Mouse (Mus musculus) CH12F3 (cell line): ENCODE data around the gene Olfr1205.

Experiments
- in situ Hi-C: fragments of 300-500 bp; cut with MboI; formaldehyde crosslinking; loops from 2 replicates; pipeline ENCODE4 v1.14.3; 2020; ENCODE audit warnings: low sequenced_read_pairs

Gene Olfr1205

DNA sequence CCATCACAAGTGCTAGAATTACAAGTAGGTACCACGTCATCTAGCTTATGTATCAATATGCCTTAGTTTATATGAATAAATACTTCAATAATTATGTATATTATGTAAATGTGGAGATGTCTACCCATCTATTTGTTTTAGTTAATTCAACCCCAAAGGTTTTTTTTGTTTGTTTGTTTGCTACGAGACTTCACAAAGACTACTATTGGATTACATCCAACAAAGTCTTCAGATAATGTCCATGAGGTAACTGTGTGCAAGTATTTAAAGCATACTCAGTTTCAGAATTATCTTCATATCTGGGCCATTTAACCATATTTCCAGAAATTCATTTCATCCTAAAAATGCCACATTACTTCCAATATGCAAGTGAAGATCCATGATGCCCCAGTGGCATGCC lies at the start of gene Olfr1205:
Gene Olfr1205, plus strand, starts transcription at position 301 of the 400 bp plus-strand sequence.
- in situ Hi-C loops = no loop called here

- in situ Hi-C loops = no loop called here
Measured at GRCm38 (mm10) chr2:88792736-88793135, 36.8 kb upstream of the Olfr1205 start, which contains the start of gene Olfr1201. Gene Olfr1201 (plus strand): TSS chr2:88793036.

DNA sequence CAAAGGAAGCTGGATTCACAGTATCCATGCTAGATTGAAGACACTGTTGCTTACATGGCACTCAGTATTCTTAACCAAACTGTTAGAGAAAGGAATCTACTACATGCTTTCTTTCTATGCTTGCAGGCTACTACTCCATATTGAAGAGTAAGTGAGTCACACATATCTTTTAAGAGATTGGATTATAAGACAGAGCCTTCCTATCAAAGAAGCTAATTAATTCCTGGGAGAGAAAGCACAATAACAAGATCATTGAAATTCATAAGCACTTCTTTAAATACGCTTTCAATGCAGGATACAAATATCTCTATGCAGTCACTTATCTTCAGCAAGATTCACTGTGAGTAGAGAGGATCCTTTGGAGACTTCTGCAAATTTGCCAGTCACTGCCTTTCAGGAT lies 15.3 kb upstream of the Olfr1205 start, which contains the start of gene Olfr1202:
Gene Olfr1202, plus strand, starts transcription at position 301 of the 400 bp plus-strand sequence.
- in situ Hi-C loops = no loop called here

DNA sequence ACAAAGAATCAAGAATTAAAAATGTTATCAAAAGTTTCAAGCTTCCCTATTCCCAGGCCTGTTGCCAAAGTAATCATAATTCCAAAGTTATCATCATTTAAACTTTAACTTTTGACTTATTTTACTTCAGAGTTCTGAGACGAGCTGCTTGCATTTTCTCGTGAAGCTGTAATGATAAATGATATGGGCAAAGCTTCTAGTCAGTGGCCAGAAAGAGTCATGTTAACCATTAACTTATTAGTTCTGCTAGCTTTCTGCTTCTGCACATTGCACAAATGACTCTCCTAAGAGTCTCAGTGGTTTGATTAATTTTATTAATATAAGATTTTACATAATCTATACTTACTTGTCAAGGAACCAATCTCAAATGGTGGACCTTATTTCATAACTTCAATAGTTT lies 8.9 kb downstream of the Olfr1205 start:
- in situ Hi-C loops = no loop called here

DNA sequence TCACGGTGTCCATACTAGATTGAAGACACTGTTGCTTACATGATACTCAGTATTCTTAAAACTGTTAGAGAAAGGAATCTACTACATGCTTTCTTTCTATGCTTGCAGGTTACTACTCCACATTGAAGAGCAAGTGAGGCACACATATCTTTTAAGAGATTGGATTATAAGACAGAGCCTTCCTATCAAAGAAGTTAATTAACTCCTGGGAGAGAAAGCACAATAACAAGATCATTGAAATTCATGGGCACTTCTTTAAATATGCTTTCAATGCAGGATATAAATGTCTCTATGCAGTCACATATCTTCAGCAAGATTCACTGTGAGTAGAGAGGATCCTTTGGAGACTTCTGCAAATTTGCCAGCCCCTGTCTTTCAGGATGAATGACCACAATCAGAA lies 19.5 kb downstream of the Olfr1205 start, which contains the start of gene Olfr1204:
Gene Olfr1204, plus strand, starts transcription at position 301 of the 400 bp plus-strand sequence.
- in situ Hi-C loops = no loop called here

- in situ Hi-C loops = no loop called here
Measured at GRCm38 (mm10) chr2:88862931-88863330, 33.4 kb downstream of the Olfr1205 start, which contains the start of gene Olfr1206. Gene Olfr1206 (plus strand): TSS chr2:88863231.
